Mouse (Mus musculus) midbrain, embryonic 14.5 days (tissue): Measurements from ENCODE around the gene Sec14l1. TPM values are rescaled to one million over a fixed set of nuclear protein-coding genes. Genes with fewer than 3 reads are reported as not detected.

Experiments used
- microRNA-seq: library from miRNA; unstranded; fragments of <30 nt; microRNA quantifications from one replicate; pipeline ENCODE4, GENCODE M21; 2016
- polyA plus RNA-seq: library from polyadenylated mRNA; unstranded; fragments of >200 nt; fragmentation: Nextera tagmentation; extraction: Ambion mirVana; gene quantifications from 2 replicates; pipeline ENCODE4 v1.2.1, GENCODE M21; 2014

The Sec14l1 gene
- polyA plus RNA-seq, 1 experiment from 2014 or later = 48.7 TPM

Small RNA genes within 50 kb of the gene (microRNA-seq; reads per million reads assigned to microRNA genes)
- gene Gm24323 = not detected
- 4.7 reads per million, percentile 26 among the genes with 10 or more reads in this experiment for gene Mir6516

Other genes with a start within 250 kb of the Sec14l1 start
- gene Mgat5b, start 196.3 kb upstream of the Sec14l1 start, polyA plus RNA-seq = 24.2 and 31.4 TPM in 2 replicates
- 91.8 and 97.4 TPM in 2 replicates for gene Sept9, start 84.5 kb downstream of the Sec14l1 start, polyA plus RNA-seq